Mouse (Mus musculus): ENCODE measurements around the gene Gm3250.

DNA sequence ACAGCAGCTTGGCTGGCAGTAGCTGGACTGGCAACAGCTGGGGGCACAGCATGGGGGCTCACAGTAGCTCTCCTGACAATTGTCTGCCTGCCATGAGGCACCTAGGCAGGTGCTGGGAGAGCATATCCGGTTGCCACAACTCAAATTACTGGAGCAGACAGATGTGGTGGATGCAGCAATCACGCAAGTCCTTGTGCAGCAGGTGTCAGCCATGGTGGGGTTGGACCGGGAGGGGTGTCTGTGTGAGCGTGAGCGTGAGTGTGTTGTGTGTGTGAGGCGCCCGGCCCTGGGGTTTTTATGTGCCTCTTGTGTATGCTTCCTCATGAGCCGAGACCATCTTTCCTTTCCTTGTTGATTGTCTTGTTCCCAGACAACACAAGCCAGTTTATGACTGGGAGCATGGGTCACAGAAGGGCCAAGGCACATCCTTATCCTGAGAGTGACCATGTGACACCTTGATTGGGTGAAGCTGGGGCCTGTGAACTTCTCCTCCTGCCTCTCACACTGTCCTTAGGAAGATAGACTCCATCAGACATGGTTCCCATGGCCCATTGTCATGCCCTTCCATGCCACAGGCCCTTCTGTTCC is 16.7 kb upstream of the Gm3250 start, which contains the start of gene Gm19668:
- TF ChIP-seq POLR2A (IDR thresholded peaks at IDR 0.05; ENCODE audit: low read depth, low read length) = no peak
- TF ChIP-seq CTCF (conservative IDR thresholded peaks at IDR 0.05; ENCODE audit: insufficient read depth, insufficient read length, low read depth, low read length) = no peak
